Mouse (Mus musculus): Measurements from ENCODE around the gene Rph3a.

Gene Rph3a

GRCm38 (mm10) chr5:121009811-121010569, at the start of gene Rph3a:
Gene Rph3a (minus strand): TSS chr5:121010092.
- in situ Hi-C loops (cut with MboI, MseI), result loop anchor here (5.0 kb wide), 2 partner anchors 47 to 72 kb away; no protein-coding TSS in a partner anchor

- in situ Hi-C loops (cut with MboI, MseI), result loop anchor here in 1 of 2 experiments (5.0 kb wide), 1 partner anchor 46 kb away; the partner anchor contains the start of gene Rph3a
Measured at GRCm38 (mm10) chr5:121058261-121058660, 48.4 kb upstream of the Rph3a start.

GRCm38 (mm10) chr5:121053886-121054285, 44.0 kb upstream of the Rph3a start:
- in situ Hi-C loops (cut with MboI, MseI), result no loop called here

GRCm38 (mm10) chr5:121041791-121042190, 31.9 kb upstream of the Rph3a start:
- in situ Hi-C loops (cut with MboI, MseI), result no loop called here

GRCm38 (mm10) chr5:121039465-121039864, 29.6 kb upstream of the Rph3a start:
- in situ Hi-C loops (cut with MboI, MseI), result no loop called here

- in situ Hi-C loops (cut with MboI, MseI), result no loop called here
Measured at GRCm38 (mm10) chr5:121030161-121030560, 20.3 kb upstream of the Rph3a start.

- in situ Hi-C loops (cut with MboI, MseI), result no loop called here
Measured at GRCm38 (mm10) chr5:121019505-121019904, 9.6 kb upstream of the Rph3a start.

- in situ Hi-C loops (cut with MboI, MseI), result no loop called here
Measured at GRCm38 (mm10) chr5:121017699-121018098, 7.8 kb upstream of the Rph3a start.

GRCm38 (mm10) chr5:121016405-121016804, 6.5 kb upstream of the Rph3a start:
- in situ Hi-C loops (cut with MboI, MseI), result no loop called here

GRCm38 (mm10) chr5:121014496-121014895, 4.6 kb upstream of the Rph3a start:
- in situ Hi-C loops (cut with MboI, MseI), result loop anchor here in 1 of 2 experiments (5.0 kb wide), 1 partner anchor 43 kb away; no protein-coding TSS in a partner anchor

- in situ Hi-C loops (cut with MboI, MseI), result loop anchor here in 1 of 2 experiments (5.0 kb wide), 1 partner anchor 45 kb away; no protein-coding TSS in a partner anchor
Measured at GRCm38 (mm10) chr5:121011962-121012361, 2.1 kb upstream of the Rph3a start.

GRCm38 (mm10) chr5:121009406-121009805, 486 bp downstream of the Rph3a start:
- in situ Hi-C loops (cut with MboI, MseI), result loop anchor here in 1 of 2 experiments (5.0 kb wide), 1 partner anchor 73 kb away; no protein-coding TSS in a partner anchor

GRCm38 (mm10) chr5:121008411-121009239, 1.3 kb downstream of the Rph3a start:
- in situ Hi-C loops (cut with MboI, MseI), result loop anchor here in 1 of 2 experiments (5.0 kb wide), 1 partner anchor 74 kb away; no protein-coding TSS in a partner anchor

- in situ Hi-C loops (cut with MboI, MseI), result loop anchor here in 1 of 2 experiments (5.0 kb wide), 1 partner anchor 75 kb away; no protein-coding TSS in a partner anchor
Measured at GRCm38 (mm10) chr5:121007563-121007962, 2.3 kb downstream of the Rph3a start.

- in situ Hi-C loops (cut with MboI, MseI), result loop anchor here in 1 of 2 experiments (5.0 kb wide), 1 partner anchor 75 kb away; no protein-coding TSS in a partner anchor
Measured at GRCm38 (mm10) chr5:121007130-121007529, 2.8 kb downstream of the Rph3a start.

GRCm38 (mm10) chr5:121006176-121006575, 3.7 kb downstream of the Rph3a start:
- in situ Hi-C loops (cut with MboI, MseI), result loop anchor here in 1 of 2 experiments (5.0 kb wide), 1 partner anchor 76 kb away; no protein-coding TSS in a partner anchor

GRCm38 (mm10) chr5:121003781-121004180, 6.1 kb downstream of the Rph3a start:
- in situ Hi-C loops (cut with MboI, MseI), result no loop called here

- in situ Hi-C loops (cut with MboI, MseI), result no loop called here
Measured at GRCm38 (mm10) chr5:120999573-120999972, 10.3 kb downstream of the Rph3a start.

GRCm38 (mm10) chr5:120988373-120988772, 21.5 kb downstream of the Rph3a start:
- in situ Hi-C loops (cut with MboI, MseI), result no loop called here

GRCm38 (mm10) chr5:120983029-120983428, 26.9 kb downstream of the Rph3a start:
- in situ Hi-C loops (cut with MboI, MseI), result no loop called here

- in situ Hi-C loops (cut with MboI, MseI), result no loop called here
Measured at GRCm38 (mm10) chr5:120981211-120981610, 28.7 kb downstream of the Rph3a start.

GRCm38 (mm10) chr5:120980116-120980515, 29.8 kb downstream of the Rph3a start:
- in situ Hi-C loops (cut with MboI, MseI), result no loop called here

Data from T-helper 17 cell (primary cell).